Mouse (Mus musculus): Measurements from ENCODE around the gene Fam198b.

DNA sequence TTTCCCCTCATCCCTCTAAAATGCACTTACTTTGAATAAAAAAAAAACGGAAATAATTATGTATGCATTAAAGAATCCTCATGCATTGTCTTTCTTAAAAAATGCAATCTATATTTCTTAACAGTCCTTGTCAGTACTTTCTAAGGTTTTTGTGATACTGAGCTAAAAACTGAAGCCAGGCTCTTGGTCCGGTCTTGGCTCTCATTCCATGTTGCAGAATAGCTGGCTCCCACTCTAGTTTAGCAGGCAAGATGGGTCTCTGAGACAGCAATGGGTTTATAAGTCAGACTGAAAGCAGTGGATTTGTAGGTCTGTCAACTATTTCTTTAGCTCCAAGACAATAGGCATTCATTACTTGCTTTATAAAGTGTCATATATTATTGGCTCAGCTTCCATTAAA, 63.8 kb downstream of the Fam198b start:
- TF ChIP-seq CTCF (IDR thresholded peaks at IDR 0.05; ENCODE audit: borderline replicate concordance, control insufficient read depth, extremely low read depth, insufficient read depth, low read length, poor library complexity) (no peak), POLR2A (IDR thresholded peaks at IDR 0.05; ENCODE audit: control insufficient read depth, extremely low read depth, insufficient read depth, low read length, poor library complexity) (no peak)

All from thymus, adult 2 months (tissue).